Mouse (Mus musculus) CD4-positive, CD25-positive, alpha-beta regulatory T cell, adult 2 months (primary cell): Measurements from ENCODE around the gene Tppp3.

Source experiments
- DNase-seq: peaks from one replicate; pipeline ENCODE4 v3.0.0-alpha.2; 2012; ENCODE audit warnings: low read depth, low spot score

Tppp3 gene

GRCm38 (mm10) chr8:105471314-105472015 lies at the start of gene Tppp3:
Tppp3 (minus strand) TSS chr8:105471526.
- peak; percentile 22 for DNase-seq

- DNase-seq: no peak
These were observed 49.7 kb upstream of the Tppp3 start for GRCm38 (mm10) chr8:105521061-105521460.

- no peak for DNase-seq
These were observed 49.2 kb upstream of the Tppp3 start for GRCm38 (mm10) chr8:105520521-105520920.

GRCm38 (mm10) chr8:105519591-105519990 lies 48.3 kb upstream of the Tppp3 start:
- DNase-seq: no peak

GRCm38 (mm10) chr8:105518436-105519313 lies 47.3 kb upstream of the Tppp3 start, which contains the start of gene Hsd11b2:
Hsd11b2 (plus strand) TSS chr8:105518755.
- peak; percentile 81 for DNase-seq

- no peak for DNase-seq
These were observed 46.0 kb upstream of the Tppp3 start for GRCm38 (mm10) chr8:105517346-105517745.

GRCm38 (mm10) chr8:105516018-105516645 lies 44.8 kb upstream of the Tppp3 start:
- peak; percentile 82 for DNase-seq

- DNase-seq: no peak
These were observed 43.3 kb upstream of the Tppp3 start for GRCm38 (mm10) chr8:105514656-105515055.

- DNase-seq: no peak
These were observed 42.9 kb upstream of the Tppp3 start for GRCm38 (mm10) chr8:105514194-105514593.

GRCm38 (mm10) chr8:105509997-105510735 lies 38.8 kb upstream of the Tppp3 start:
- no peak for DNase-seq

- no peak for DNase-seq
These were observed 37.4 kb upstream of the Tppp3 start for GRCm38 (mm10) chr8:105508758-105509157.

- DNase-seq: no peak
These were observed 35.7 kb upstream of the Tppp3 start for GRCm38 (mm10) chr8:105506977-105507376.

- no peak for DNase-seq
These were observed 33.3 kb upstream of the Tppp3 start for GRCm38 (mm10) chr8:105504617-105505016.

- DNase-seq: no peak
These were observed 28.5 kb upstream of the Tppp3 start for GRCm38 (mm10) chr8:105499787-105500186.

- peak; percentile 83 for DNase-seq
These were observed 25.3 kb upstream of the Tppp3 start, which contains the start of gene Zdhhc1 for GRCm38 (mm10) chr8:105496439-105497180. Zdhhc1 (minus strand) TSS chr8:105496902.

GRCm38 (mm10) chr8:105495350-105496302 lies 24.3 kb upstream of the Tppp3 start:
- DNase-seq: no peak

GRCm38 (mm10) chr8:105494566-105494965 lies 23.2 kb upstream of the Tppp3 start:
- no peak for DNase-seq

GRCm38 (mm10) chr8:105493495-105493894 lies 22.2 kb upstream of the Tppp3 start:
- DNase-seq: no peak

GRCm38 (mm10) chr8:105489281-105489680 lies 18.0 kb upstream of the Tppp3 start:
- DNase-seq: no peak

- no peak for DNase-seq
These were observed 16.8 kb upstream of the Tppp3 start for GRCm38 (mm10) chr8:105488082-105488481.
